Mouse (Mus musculus): ENCODE data around the gene Gpc3. TPM values are rescaled to one million over a fixed set of nuclear protein-coding genes. Genes with fewer than 3 reads are reported as not detected.

The Gpc3 gene
- not detected for polyA plus RNA-seq (2012; fragmentation: generic; extraction: Trizol)

DNA sequence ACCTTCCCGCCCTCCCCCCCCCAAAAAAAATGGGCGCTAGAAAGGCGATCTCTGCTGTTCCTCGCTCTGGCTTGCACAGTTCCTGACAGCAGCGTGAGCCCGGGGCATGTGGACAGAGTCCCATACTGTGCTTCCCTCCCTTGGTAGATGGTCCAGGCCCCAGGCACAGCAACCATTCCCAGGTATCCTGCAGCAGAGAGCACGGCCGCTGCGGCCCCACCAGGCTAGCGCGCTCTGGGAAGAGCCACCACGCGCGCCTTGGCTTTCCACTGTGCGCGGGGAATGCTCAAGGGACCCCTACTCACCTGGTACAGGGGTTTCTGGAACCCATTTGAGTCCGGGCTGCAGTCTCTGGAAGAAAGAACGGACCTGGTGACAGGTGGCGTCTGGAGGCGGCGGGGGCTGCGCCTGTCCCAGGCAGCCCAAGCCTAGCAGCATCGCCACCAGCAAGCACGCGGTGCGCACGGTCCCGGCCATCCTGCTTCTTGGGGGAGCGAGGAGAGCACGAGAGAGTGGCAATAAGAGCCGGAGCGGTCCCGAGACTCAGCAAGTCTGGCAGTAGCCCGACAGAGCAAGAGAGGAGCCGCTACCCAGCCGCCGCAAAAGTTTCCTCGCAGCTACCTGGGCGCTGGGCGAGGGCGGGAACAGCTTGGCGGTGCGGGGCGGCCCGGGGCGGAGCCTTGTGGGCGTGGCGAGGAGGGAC is at the start of gene Gpc3:
Gene Gpc3, minus strand, starts transcription at position 623 of the 703 bp plus-strand sequence.
- Histone ChIP-seq H3K27me3 (ENCODE audit: control insufficient read depth, insufficient read depth, insufficient read length) (peaks cover 4% of the 10 kb centered on the region), H3K36me3 (ENCODE audit: control insufficient read depth, insufficient read depth) (no peaks in the 10 kb centered on the region), H3K4me3 (no peak within 1 kb of the TSS), H3K4me2 (ENCODE audit: low read depth) (no peak within 1 kb of the TSS), H3ac (ENCODE audit: control insufficient read depth, insufficient read length) (no peak within 1 kb of the TSS), H3K79me2 (ENCODE audit: control insufficient read depth, insufficient read depth) (no peaks in the 10 kb centered on the region)
- TF ChIP-seq TCF12 (IDR thresholded peaks at IDR 0.05; ENCODE audit: insufficient read depth, poor library complexity, severe bottlenecking): no peak
- no peak for TF ChIP-seq E2F4 (IDR thresholded peaks at IDR 0.05; ENCODE audit: insufficient read depth)
- no peak for TF ChIP-seq USF1 (IDR thresholded peaks at IDR 0.05; ENCODE audit: low read depth)
- no peak for TF ChIP-seq MAX (IDR thresholded peaks at IDR 0.05; ENCODE audit: low read depth)
- no peak for TF ChIP-seq REST (IDR thresholded peaks at IDR 0.05; ENCODE audit: insufficient read depth, insufficient read length)
- TF ChIP-seq SRF (IDR thresholded peaks at IDR 0.05; ENCODE audit: control insufficient read depth, insufficient read length, low read depth): no peak
- no peak for TF ChIP-seq POLR2AphosphoS2 (IDR thresholded peaks at IDR 0.05; ENCODE audit: insufficient read length, low read depth)
- no peak for TF ChIP-seq TCF3 (IDR thresholded peaks at IDR 0.05; ENCODE audit: insufficient read length, low read depth)

DNA sequence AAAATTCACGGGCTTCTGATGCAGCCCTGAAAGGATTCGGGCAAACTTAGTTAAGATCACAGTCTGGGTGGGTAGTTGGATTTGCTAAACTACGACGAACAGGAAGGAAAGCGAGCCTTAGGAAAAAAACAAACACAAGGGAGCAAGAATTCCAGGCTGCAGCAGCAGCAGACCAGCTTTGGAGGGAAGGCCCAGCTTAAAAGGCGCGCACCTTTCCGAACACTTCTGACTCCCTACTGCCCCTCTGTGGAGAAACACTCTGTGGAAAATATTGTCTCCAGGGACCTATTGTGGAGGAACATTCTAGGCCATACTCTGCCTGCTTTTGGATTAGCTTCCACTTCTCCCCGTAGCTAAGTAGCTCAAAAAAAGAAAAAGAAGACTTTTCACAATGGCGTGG is 38.2 kb upstream of the Gpc3 start:
- Histone ChIP-seq H3K27me3 (ENCODE audit: control insufficient read depth, insufficient read depth, insufficient read length) (no peaks in the 10 kb centered on the region), H3K36me3 (ENCODE audit: control insufficient read depth, insufficient read depth) (no peaks in the 10 kb centered on the region), H3K4me3 (no peak overlapping the region), H3K79me2 (ENCODE audit: control insufficient read depth, insufficient read depth) (no peaks in the 10 kb centered on the region), H3ac (ENCODE audit: control insufficient read depth, insufficient read length) (no peak overlapping the region), H3K4me2 (ENCODE audit: low read depth) (no peak overlapping the region)
- TF ChIP-seq MYOG (IDR thresholded peaks at IDR 0.05; ENCODE audit: control insufficient read depth in 1 of 3, insufficient read depth in 1 of 3, insufficient read length in 2 of 3, low read depth in 2 of 3) (no peak), REST (IDR thresholded peaks at IDR 0.05; ENCODE audit: insufficient read depth, insufficient read length) (no peak), TCF12 (IDR thresholded peaks at IDR 0.05; ENCODE audit: insufficient read depth, poor library complexity, severe bottlenecking) (no peak), CEBPB (IDR thresholded peaks at IDR 0.05; ENCODE audit: insufficient read depth, poor library complexity, severe bottlenecking) (no peak), SRF (IDR thresholded peaks at IDR 0.05; ENCODE audit: control insufficient read depth, insufficient read length, low read depth) (no peak), MYOD1 (IDR thresholded peaks at IDR 0.05; ENCODE audit: control insufficient read depth in 1 of 3, insufficient read length in 2 of 3, low read depth in 2 of 3) (no peak), MAX (IDR thresholded peaks at IDR 0.05; ENCODE audit: low read depth) (no peak), POLR2A (IDR thresholded peaks at IDR 0.05; ENCODE audit: insufficient read length, low read depth) (no peak), POLR2AphosphoS2 (IDR thresholded peaks at IDR 0.05; ENCODE audit: insufficient read length, low read depth) (no peak), USF1 (IDR thresholded peaks at IDR 0.05; ENCODE audit: low read depth) (no peak), TCF3 (IDR thresholded peaks at IDR 0.05; ENCODE audit: insufficient read length, low read depth) (no peak), E2F4 (IDR thresholded peaks at IDR 0.05; ENCODE audit: insufficient read depth) (no peak)

DNA sequence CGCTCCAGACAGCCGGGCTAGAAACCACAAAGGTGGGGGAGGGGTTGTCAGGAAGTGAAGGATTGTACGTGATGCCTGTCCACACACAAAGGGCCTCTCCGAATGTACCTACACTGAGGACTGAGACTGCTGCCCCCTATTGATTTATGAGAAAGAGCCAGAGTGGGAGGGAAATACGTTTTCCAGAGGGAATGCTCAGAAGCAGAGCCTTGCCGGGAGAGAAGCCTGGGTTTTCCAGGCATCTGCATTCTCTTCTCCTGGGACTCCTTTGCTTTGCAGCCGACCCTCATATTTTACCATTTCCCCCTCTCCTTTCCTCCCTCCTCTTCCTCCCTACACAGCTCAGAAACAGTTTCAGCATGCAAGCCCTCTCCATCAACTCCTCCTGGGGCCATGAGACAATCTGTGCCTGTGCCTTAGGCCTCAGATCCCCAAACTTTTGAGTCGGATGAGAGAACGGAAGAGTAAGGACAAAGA is 37.8 kb upstream of the Gpc3 start:
- Histone ChIP-seq H3K27me3 (ENCODE audit: control insufficient read depth, insufficient read depth, insufficient read length) (no peaks in the 10 kb centered on the region), H3K36me3 (ENCODE audit: control insufficient read depth, insufficient read depth) (no peaks in the 10 kb centered on the region), H3K4me2 (ENCODE audit: low read depth) (no peak overlapping the region), H3K79me2 (ENCODE audit: control insufficient read depth, insufficient read depth) (no peaks in the 10 kb centered on the region), H3K4me3 (no peak overlapping the region), H3ac (ENCODE audit: control insufficient read depth, insufficient read length) (no peak overlapping the region)
- TF ChIP-seq MYOD1 (IDR thresholded peaks at IDR 0.05; ENCODE audit: control insufficient read depth in 1 of 3, insufficient read length in 2 of 3, low read depth in 2 of 3): no peak
- TF ChIP-seq POLR2A (IDR thresholded peaks at IDR 0.05; ENCODE audit: insufficient read length, low read depth): no peak
- no peak for TF ChIP-seq E2F4 (IDR thresholded peaks at IDR 0.05; ENCODE audit: insufficient read depth)
- no peak for TF ChIP-seq REST (IDR thresholded peaks at IDR 0.05; ENCODE audit: insufficient read depth, insufficient read length)
- TF ChIP-seq TCF3 (IDR thresholded peaks at IDR 0.05; ENCODE audit: insufficient read length, low read depth): no peak
- TF ChIP-seq TCF12 (IDR thresholded peaks at IDR 0.05; ENCODE audit: insufficient read depth, poor library complexity, severe bottlenecking): no peak
- no peak for TF ChIP-seq USF1 (IDR thresholded peaks at IDR 0.05; ENCODE audit: low read depth)
- TF ChIP-seq CEBPB (IDR thresholded peaks at IDR 0.05; ENCODE audit: insufficient read depth, poor library complexity, severe bottlenecking): no peak
- no peak for TF ChIP-seq MYOG (IDR thresholded peaks at IDR 0.05; ENCODE audit: control insufficient read depth in 1 of 3, insufficient read depth in 1 of 3, insufficient read length in 2 of 3, low read depth in 2 of 3)

DNA sequence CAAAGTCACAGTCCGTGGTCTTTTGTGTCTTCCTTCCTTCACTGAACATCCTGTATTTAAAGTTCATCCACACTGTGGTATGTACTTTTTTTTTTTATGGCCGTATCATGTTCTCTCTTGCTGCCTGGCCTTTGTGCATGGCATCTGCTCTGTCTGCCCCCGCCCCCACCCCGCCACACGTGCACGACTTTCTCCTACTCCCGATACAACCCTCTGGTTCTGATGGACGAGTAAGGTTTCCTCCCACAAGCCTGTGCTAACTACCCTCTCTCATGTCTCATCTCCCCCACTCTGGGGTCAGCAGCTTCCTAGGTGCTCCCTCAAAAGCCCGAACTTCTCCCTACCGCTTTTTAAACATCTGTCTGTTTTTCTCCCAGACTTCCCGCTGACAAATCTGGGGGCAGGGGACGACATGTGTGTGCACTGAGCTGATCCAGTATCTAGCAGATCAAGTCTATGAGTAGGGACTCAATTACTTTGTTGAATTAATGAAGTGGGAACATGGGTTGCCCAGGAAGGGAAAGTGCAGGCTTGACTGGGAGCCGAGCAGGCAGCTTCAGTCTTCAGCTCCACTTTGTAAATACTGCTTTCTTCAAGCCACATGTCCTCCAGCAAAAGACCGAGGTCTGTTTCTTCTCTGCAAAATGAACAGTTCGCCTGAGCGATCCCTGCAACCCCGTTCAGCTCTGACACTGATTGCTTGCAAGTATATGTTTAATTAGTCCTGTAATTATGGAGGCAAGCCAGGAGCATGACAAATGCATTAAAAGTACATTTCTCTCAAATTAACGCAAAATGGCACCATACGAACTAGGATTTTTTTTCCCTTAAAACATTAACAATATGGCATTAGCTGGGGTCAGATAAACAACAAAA is 35.4 kb upstream of the Gpc3 start:
- H3K27me3 ChIP-seq (ENCODE audit: control insufficient read depth, insufficient read depth, insufficient read length): no peaks in the 10 kb centered on the region
- H3K4me3 ChIP-seq: no peak overlapping the region
- no peaks in the 10 kb centered on the region for H3K79me2 ChIP-seq (ENCODE audit: control insufficient read depth, insufficient read depth)
- H3ac ChIP-seq (ENCODE audit: control insufficient read depth, insufficient read length): no peak overlapping the region
- TF ChIP-seq CEBPB (IDR thresholded peaks at IDR 0.05; ENCODE audit: insufficient read depth, poor library complexity, severe bottlenecking) (no peak), POLR2A (IDR thresholded peaks at IDR 0.05; ENCODE audit: insufficient read length, low read depth) (no peak), SRF (IDR thresholded peaks at IDR 0.05; ENCODE audit: control insufficient read depth, insufficient read length, low read depth) (no peak), REST (IDR thresholded peaks at IDR 0.05; ENCODE audit: insufficient read depth, insufficient read length) (no peak), MAX (IDR thresholded peaks at IDR 0.05; ENCODE audit: low read depth) (no peak), E2F4 (IDR thresholded peaks at IDR 0.05; ENCODE audit: insufficient read depth) (no peak), MYOG (IDR thresholded peaks at IDR 0.05; ENCODE audit: control insufficient read depth in 1 of 3, insufficient read depth in 1 of 3, insufficient read length in 2 of 3, low read depth in 2 of 3) (no peak), MYOD1 (IDR thresholded peaks at IDR 0.05; ENCODE audit: control insufficient read depth in 1 of 3, insufficient read length in 2 of 3, low read depth in 2 of 3) (no peak), USF1 (IDR thresholded peaks at IDR 0.05; ENCODE audit: low read depth) (no peak), TCF12 (IDR thresholded peaks at IDR 0.05; ENCODE audit: insufficient read depth, poor library complexity, severe bottlenecking) (no peak), POLR2AphosphoS2 (IDR thresholded peaks at IDR 0.05; ENCODE audit: insufficient read length, low read depth) (no peak), TCF3 (IDR thresholded peaks at IDR 0.05; ENCODE audit: insufficient read length, low read depth) (no peak)
- H3K36me3 ChIP-seq (ENCODE audit: control insufficient read depth, insufficient read depth): no peaks in the 10 kb centered on the region
- no peak overlapping the region for H3K4me2 ChIP-seq (ENCODE audit: low read depth)
